Mouse (Mus musculus) gastrocnemius, postnatal 14 days (tissue): ENCODE data around the gene Nt5dc3. TPM values are rescaled to one million over a fixed set of nuclear protein-coding genes. Genes with fewer than 3 reads are reported as not detected.

Experiments
- DNase-seq: peaks from one replicate; pipeline ENCODE4 v3.0.0; 2021; ENCODE audit warnings: mixed read lengths
- intact Hi-C: fragments of 180-260 bp; cut with DNase I; formaldehyde crosslinking; loops from one replicate; pipeline ENCODE4 v1.15.1; 2025; ENCODE audit warnings: low total_unique reads
- total RNA-seq, 2 experiments: library from RNA; stranded (reverse); gene quantifications; 2 replicates each; pipeline ENCODE4 v1.2.3; 2021

The Nt5dc3 gene
- total RNA-seq, 2 experiments from 2014 or later: 25.2 to 38.1 TPM

GRCm38 (mm10) chr10:86808013-86808758 is 29.4 kb downstream of the Nt5dc3 start:
- intact Hi-C loops: no loop called here
- no peak for DNase-seq

- intact Hi-C loops: no loop called here
- DNase-seq: no peak
Measured at GRCm38 (mm10) chr10:86810000-86810399, 31.2 kb downstream of the Nt5dc3 start.

- DNase-seq: no peak
- intact Hi-C loops: no loop called here
Measured at GRCm38 (mm10) chr10:86810612-86811011, 31.8 kb downstream of the Nt5dc3 start.

DNA sequence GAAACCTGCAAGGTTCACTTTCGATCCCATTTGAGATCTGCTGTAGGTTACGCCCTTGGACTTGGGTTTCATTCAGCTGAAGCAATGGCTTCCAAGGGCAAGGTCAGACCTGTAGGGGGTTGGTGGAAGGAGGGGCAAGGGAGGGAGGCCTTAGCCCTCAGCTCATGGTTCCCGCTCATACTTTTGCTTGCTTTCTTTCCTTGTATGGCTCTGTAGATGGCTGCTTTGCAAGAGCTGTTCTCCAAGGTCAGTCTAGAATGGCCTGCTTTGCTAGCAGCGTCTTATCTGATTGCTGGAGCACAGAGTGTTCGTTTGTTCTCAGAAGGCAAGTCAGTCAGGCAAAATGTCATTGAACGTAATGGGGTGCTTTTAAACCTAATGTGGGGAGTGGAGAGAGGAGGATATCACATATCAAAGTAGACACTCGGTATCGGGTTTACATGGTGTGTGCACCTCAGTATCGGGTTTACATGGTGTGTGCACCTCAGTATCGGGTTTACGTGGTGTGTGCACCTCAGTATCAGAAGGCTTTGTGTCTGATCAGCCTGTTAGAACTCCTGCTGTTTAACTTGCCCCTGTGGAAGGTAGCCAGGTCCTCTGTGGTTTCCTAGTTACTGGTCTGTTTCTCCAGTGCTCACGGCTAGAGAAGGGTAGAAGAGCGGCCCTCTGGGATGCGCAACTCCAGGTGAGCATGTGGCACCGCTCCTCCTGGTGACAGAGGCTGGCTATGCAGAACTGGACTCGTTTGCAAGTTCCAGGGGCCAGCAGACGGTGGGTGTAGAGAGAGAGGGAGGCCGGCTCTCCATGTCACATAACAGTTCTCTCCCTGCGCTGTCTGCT is 35.7 kb downstream of the Nt5dc3 start:
- intact Hi-C loops: no loop called here
- DNase-seq: no peak

GRCm38 (mm10) chr10:86815133-86815532 is 36.3 kb downstream of the Nt5dc3 start:
- DNase-seq: no peak
- intact Hi-C loops: no loop called here

GRCm38 (mm10) chr10:86819649-86820165 is 40.9 kb downstream of the Nt5dc3 start:
- DNase-seq: no peak
- intact Hi-C loops: no loop called here

GRCm38 (mm10) chr10:86821014-86821413 is 42.2 kb downstream of the Nt5dc3 start:
- DNase-seq: no peak
- intact Hi-C loops: no loop called here

GRCm38 (mm10) chr10:86824093-86824492 is 45.3 kb downstream of the Nt5dc3 start:
- intact Hi-C loops: no loop called here
- no peak for DNase-seq

GRCm38 (mm10) chr10:86824871-86825270 is 46.1 kb downstream of the Nt5dc3 start:
- intact Hi-C loops: no loop called here
- DNase-seq: no peak

DNA sequence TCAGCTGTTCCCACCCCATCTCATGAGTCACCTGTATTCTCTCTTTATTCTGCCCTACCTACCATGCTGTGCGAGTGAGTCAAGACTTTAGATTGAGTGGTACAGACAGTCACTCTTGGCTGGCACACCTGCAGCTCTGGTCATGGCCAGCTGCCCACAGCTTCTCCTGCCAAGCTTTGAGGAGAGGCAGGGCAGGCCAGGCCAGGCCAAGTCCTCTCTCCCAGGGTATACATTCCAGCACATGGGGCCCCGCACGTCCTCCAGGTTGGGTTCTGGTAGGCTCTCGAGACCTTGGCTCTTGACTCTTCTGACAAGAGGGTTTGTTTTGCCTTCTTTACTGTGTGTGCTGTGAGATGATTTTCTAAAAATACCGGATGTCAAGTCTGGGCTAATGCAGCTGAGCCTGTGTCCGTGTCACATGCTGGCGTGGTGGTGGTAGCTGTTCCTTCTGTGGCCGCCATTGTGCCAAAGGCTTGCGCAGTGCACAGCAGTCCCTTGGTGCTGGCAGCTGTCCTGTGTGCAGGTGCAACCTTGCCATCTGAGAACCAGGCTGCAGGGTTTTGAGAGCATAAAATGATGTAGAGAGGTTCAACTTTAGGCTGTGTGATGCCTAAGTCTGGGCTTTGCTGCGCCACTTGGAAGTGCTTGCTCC is 47.2 kb downstream of the Nt5dc3 start:
- peak; percentile 62 for DNase-seq
- intact Hi-C loops: no loop called here

DNA sequence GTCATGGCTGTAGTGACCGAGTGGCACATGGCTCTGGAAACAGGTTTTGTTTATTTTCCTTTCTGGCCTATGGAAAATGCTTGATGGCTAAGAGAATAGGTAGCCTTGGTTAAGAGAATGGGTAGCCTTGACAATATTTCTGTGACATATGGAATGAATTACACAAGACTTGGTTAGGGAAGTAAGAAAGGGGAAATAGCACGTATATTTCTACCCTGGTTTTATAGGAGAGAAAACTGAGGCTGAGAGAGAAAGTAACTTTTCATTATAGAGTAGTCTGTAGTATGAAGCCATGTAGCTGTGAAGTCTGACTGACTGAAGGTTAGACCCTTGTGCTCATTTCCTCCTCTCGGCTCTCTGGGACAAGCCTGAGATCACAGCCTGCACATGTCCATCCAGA is 48.1 kb downstream of the Nt5dc3 start:
- no peak for DNase-seq
- intact Hi-C loops: no loop called here

DNA sequence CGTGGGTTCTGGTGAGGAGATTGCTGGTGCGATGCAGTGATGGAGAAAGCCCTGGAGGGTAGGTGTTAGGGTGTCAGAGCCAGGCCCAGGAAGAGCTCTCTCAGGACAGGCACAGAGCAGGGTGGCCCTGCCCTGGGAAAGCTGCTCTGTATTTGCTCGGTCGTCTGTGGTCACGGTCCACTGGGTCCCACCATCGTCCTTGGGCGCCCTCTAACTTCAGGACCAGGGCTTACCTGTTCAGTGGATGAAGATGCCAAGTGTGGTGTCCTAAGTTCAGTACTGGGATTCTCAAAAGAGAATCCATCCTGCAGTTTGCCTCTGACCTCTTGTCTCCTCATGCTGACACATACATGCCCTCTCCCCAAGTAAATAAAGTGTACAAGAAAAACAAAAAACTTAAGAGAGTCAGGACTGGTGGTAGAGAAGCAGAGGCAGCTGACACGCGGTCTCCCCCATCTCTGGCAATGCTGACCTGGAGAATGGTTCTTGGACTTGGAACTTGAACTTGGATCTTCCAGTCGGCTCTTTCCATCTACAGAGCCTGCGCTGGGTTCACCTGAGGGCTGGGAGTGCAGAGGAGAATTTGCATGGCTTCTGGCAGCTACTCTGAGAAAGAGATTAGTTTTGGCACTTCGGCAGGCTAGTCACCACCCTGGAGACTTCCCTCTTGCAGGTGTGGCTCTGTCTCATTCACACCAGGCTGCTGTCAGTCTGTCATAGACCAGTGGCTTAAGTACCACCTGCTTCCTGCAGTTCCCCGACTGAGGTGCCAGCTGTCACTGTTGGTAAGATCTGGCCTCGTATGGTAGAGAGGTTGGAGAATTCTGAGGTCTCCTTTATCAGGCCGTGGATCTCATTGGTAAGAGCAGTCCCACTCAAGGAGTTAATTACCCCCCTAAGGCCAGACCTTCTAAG is 49.7 kb downstream of the Nt5dc3 start:
- no peak for DNase-seq
- intact Hi-C loops: no loop called here

DNA sequence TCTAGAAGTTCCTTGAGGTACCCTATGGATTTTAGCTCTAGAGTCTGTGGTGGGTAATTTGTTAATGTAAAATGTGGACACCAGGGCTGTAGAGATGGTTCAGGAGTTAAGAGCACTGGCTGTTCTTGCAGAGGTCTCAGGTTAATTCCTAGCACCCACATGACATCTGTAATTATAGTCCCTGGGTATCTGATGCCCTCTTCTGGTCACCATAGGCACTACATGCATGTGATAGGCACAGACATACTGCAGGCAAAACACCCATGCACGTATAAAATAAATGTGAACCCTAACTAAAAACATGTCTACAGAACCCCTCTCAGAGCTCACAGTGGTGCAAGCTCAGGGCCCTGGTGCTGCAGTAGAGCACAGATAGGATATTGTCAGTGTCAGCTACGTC is 50.7 kb downstream of the Nt5dc3 start:
- intact Hi-C loops: no loop called here
- DNase-seq: no peak

GRCm38 (mm10) chr10:86836784-86837183 is 58.0 kb downstream of the Nt5dc3 start:
- intact Hi-C loops: no loop called here
- no peak for DNase-seq

GRCm38 (mm10) chr10:86838827-86839226 is 60.0 kb downstream of the Nt5dc3 start:
- no peak for DNase-seq
- intact Hi-C loops: no loop called here

GRCm38 (mm10) chr10:86842659-86843058 is 63.9 kb downstream of the Nt5dc3 start:
- DNase-seq: no peak
- intact Hi-C loops: no loop called here

- intact Hi-C loops: no loop called here
- no peak for DNase-seq
Measured at GRCm38 (mm10) chr10:86846926-86847467, 68.2 kb downstream of the Nt5dc3 start.

DNA sequence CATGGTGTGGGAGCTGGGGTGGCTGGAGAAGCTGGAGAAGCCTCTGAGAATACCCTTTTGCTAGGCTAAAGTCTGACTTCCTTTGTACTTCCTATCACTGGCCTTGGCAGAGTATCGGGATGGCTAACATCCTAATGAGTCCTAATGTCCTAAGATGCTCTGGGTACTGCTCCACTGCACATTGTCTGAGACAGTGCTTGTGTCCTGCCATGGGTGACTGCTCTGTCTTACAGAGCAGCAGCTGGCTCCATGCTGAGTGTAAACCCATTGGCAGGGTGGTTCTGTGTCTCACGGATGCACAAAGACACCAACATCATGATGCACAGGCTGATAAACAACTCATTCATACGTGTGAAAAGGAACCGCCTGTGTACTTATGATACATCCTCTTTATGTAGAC is 70.3 kb downstream of the Nt5dc3 start:
- intact Hi-C loops: no loop called here
- no peak for DNase-seq

- DNase-seq: no peak
- intact Hi-C loops: no loop called here
Measured at GRCm38 (mm10) chr10:86849508-86849907, 70.7 kb downstream of the Nt5dc3 start.
